Mouse (Mus musculus): ENCODE measurements around the gene Uvrag.
A peak's percentile ranks its signal among the peaks of the same experiment; 100 is the strongest.

The Uvrag gene

GRCm38 (mm10) chr7:98838729-98839141 lies 302.2 kb downstream of the Uvrag start:
- peak; percentile 49 to 71 for DNase-seq

- DNase-seq = peak; percentile 80 to 93
Observed at GRCm38 (mm10) chr7:98837901-98838300, 303.0 kb downstream of the Uvrag start.

- peak; percentile 52 to 88 for DNase-seq
Observed at GRCm38 (mm10) chr7:98836646-98837045, 304.3 kb downstream of the Uvrag start.

GRCm38 (mm10) chr7:98835519-98836441 lies 305.2 kb downstream of the Uvrag start:
- DNase-seq = peak in 1 of 2 experiments; percentile 28

Data from kidney, postnatal 36 days (tissue).